Mouse (Mus musculus): ENCODE measurements around the gene Pck1.

DNA sequence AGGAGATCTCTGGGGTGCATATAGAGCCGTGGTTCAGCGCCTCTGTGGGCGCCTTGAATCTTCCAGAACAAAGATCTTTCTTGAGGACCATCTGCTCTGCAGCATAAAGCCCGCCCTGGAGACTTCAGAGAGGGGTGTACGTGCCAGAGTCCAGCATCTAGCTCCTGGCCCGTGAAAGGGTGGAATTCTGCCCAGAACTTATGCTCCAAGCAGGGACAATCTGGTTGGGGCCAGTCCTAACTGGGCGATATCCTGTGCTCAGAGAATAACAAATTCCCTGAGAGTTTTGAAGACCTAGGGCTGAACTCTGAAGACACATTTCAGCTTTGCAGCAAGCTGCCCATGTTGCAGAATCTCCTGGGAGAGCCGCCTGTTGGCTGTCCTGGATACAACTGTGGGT lies 25.1 kb downstream of the Pck1 start:
- TF ChIP-seq CTCF (IDR thresholded peaks at IDR 0.05) (no peak), POLR2A (IDR thresholded peaks at IDR 0.05; ENCODE audit: insufficient read depth, low read depth, low read length) (no peak), EP300 (IDR thresholded peaks at IDR 0.05; ENCODE audit: insufficient read depth, low read depth, low read length) (no peak)

All from heart, adult 2 months (tissue).